18 mouse cellular contexts compared by ENCODE assay signal in the genomic region with DNA sequence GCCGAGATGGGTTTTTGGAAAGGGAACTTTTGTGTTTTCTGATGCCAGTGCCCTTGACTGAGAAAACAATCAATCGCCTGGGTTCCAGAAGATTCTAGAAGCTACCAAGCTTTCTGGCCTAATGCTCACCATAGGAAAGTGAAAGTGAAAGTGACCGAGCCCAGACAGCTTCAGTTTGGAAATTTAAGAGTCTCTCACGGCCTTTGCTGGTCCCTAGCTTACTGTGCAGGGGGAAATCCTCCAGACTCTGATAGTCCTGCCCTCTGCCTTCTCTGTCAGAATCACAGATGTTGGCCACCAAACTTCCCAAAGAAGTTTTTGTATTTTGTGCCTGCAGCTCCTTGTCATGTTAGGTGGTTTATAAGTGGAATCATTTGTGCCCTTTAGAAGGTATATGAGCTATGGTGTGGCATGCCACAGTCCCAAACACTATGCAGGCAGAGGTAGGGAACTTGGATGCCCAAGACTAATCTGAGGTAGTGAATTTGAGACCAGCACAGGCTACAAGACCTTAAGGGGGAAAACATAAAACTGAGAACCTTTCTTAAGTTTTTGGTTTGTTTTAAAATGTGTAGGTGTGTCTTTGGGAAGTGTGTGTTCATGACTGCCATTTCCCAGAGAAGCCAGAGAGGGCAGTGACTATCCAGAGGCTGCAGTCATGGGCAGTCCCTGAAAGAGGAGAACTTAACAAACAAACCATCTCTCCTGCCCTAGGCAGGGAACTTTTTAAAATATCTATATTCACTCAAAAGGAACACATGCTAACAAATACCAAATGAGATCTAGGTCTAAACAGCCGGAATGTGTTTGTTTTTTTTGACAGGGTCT. TPM values are rescaled to one million over a fixed set of nuclear protein-coding genes. Genes with fewer than 3 reads are reported as not detected.
A peak's percentile ranks its signal among the peaks of the same experiment; 100 is the strongest.
DNase-seq lines count a peak whose midpoint lies in the region; ATAC-seq and TF ChIP-seq lines count a peak whose summit lies in the region.
"Had no signal": no experiment of that assay in that cellular context is flagged by ENCODE, and none has a peak within 500 bp of the region (broad histone marks: within the 10 kb centered on the region; RNA-seq: fewer than 3 reads in every experiment).

No protein-coding gene starts in this region.

- 0 out of 2 replicates have a peak overlapping the region, but pooled peaks have one; percentile 6 for H3K27ac ChIP-seq in kidney, postnatal 0 days
- H3K27ac ChIP-seq: heart, embryonic 13.5 days; limb, embryonic 12.5 days; midbrain, embryonic 12.5 days had no signal

- no peak overlapping the region for H3K4me2 ChIP-seq in kidney, postnatal 0 days (ENCODE audit: low read length)
- H3K4me2 ChIP-seq: heart, embryonic 13.5 days; limb, embryonic 12.5 days; midbrain, embryonic 12.5 days had no signal

- no peak for ATAC-seq in kidney, postnatal 0 days (replicated peaks; ENCODE audit: low FRiP score, low read depth)
- ATAC-seq in frontal cortex, adult (ENCODE audit: low TSS enrichment), result no peak

- no peaks in the 10 kb centered on the region for H3K36me3 ChIP-seq in kidney, postnatal 0 days (ENCODE audit: insufficient read depth, low read length)
- no peaks in the 10 kb centered on the region for H3K36me3 ChIP-seq in megakaryocyte, embryonic 14.5 days (replicated peaks; ENCODE audit: low read length)
- H3K36me3 ChIP-seq: heart, embryonic 13.5 days; limb, embryonic 12.5 days; midbrain, embryonic 12.5 days had no signal

- H3K27me3 ChIP-seq in kidney, postnatal 0 days (ENCODE audit: insufficient read depth, low read length), result no peaks in the 10 kb centered on the region
- H3K27me3 ChIP-seq in megakaryocyte, embryonic 14.5 days (replicated peaks), result peaks cover 2% of the 10 kb centered on the region
- H3K27me3 ChIP-seq: heart, embryonic 13.5 days; limb, embryonic 12.5 days; midbrain, embryonic 12.5 days had no signal

- H3K4me3 ChIP-seq in kidney, postnatal 0 days (replicated peaks; ENCODE audit: low read depth, low read length), result no peak overlapping the region
- peak overlapping the region; percentile 76 for H3K4me3 ChIP-seq in megakaryocyte, embryonic 14.5 days (replicated peaks)
- H3K4me3 ChIP-seq: heart, embryonic 13.5 days; limb, embryonic 12.5 days; midbrain, embryonic 12.5 days had no signal

- H3K9me3 ChIP-seq in kidney, postnatal 0 days (replicated peaks; ENCODE audit: low read length), result no peaks in the 10 kb centered on the region
- peaks cover 13% of the 10 kb centered on the region for H3K9me3 ChIP-seq in megakaryocyte, embryonic 14.5 days
- H3K9me3 ChIP-seq: heart, embryonic 13.5 days; midbrain, embryonic 12.5 days had no signal

- TF ChIP-seq CTCF in kidney, postnatal 0 days (IDR thresholded peaks at IDR 0.05; ENCODE audit: low read depth), result no peak

- no peak overlapping the region for H3K9ac ChIP-seq in kidney, postnatal 0 days (ENCODE audit: low read depth, low read length)
- H3K9ac ChIP-seq: heart, embryonic 13.5 days; limb, embryonic 12.5 days; midbrain, embryonic 12.5 days had no signal

- H3K4me1 ChIP-seq in kidney, postnatal 0 days (replicated peaks; ENCODE audit: insufficient read depth, low read length), result no peaks in the 10 kb centered on the region
- peaks cover 12% of the 10 kb centered on the region for H3K4me1 ChIP-seq in megakaryocyte, embryonic 14.5 days
- H3K4me1 ChIP-seq: midbrain, embryonic 12.5 days had no signal

- 73% methylated on average over 5 of the region's 5 CpGs for WGBS in kidney, postnatal 0 days

- peak; percentile 62 for DNase-seq in kidney, postnatal 0 days (ENCODE audit: low spot score)
- DNase-seq in kidney, postnatal 25 days, result no peak
- DNase-seq in A20 (ENCODE audit: low read depth, low spot score), result peak; percentile 54
- DNase-seq in adipocyte (ENCODE audit: low spot score), result peak; percentile 85
- DNase-seq in left cerebral cortex, adult 9 months (ENCODE audit: low spot score in 2 of 2), result no peak
- no peak for DNase-seq in adrenal gland, adult 8-10 months
- DNase-seq: adrenal gland, postnatal 14 days; cerebellum, adult 8-10 months; layer of hippocampus, adult 9-11 months had no signal

RNA-seq across cellular contexts. Expression of a gene that starts 1.1 kb away (rescaled TPM):
- polyA plus RNA-seq in kidney, postnatal 0 days (2015; fragmentation: Nextera tagmentation; extraction: Ambion mirVana), result not detected in 2 replicates
- not detected in 2 replicates for polyA plus RNA-seq in megakaryocyte, embryonic 14.5 days (2012; ENCODE audit: insufficient read depth, low replicate concordance)
- under 1 TPM in 1 of 4 experiments, not detected in 3; 0.26 TPM for total RNA-seq in adrenal gland, adult 8-10 months (2022)
- total RNA-seq: adrenal gland, postnatal 14 days had no signal
- polyA plus RNA-seq: embryonic facial prominence, embryonic 14.5 days; heart, embryonic 13.5 days; intestine, embryonic 14.5 days; limb, embryonic 12.5 days; midbrain, embryonic 12.5 days; urinary bladder, adult 2 months had no signal

RNA-seq across cellular contexts. Expression of a gene that starts 2.5 kb away (rescaled TPM):
- polyA plus RNA-seq in kidney, postnatal 0 days (2015; fragmentation: Nextera tagmentation; extraction: Ambion mirVana), result 2.6 and 3.0 TPM in 2 replicates
- not detected in 2 replicates for polyA plus RNA-seq in megakaryocyte, embryonic 14.5 days (2012; ENCODE audit: insufficient read depth, low replicate concordance)
- under 1 TPM; 0.26 to 0.89 (median 0.65) TPM for total RNA-seq in adrenal gland, adult 8-10 months (2022)
- total RNA-seq: ES-E14 had no signal

Comparison
In these comparisons a context has a peak if more than half of its experiments do, and no peak if none do; other contexts are left out.
1. DNase-seq: peak in kidney, postnatal 0 days (single experiment), A20 (single experiment) and adipocyte (single experiment); none in kidney, postnatal 25 days (0 of 2), left cerebral cortex, adult 9 months (0 of 2) and adrenal gland, adult 8-10 months (single experiment).